Mouse (Mus musculus): ENCODE measurements around the gene Ubl3. TPM values are rescaled to one million over a fixed set of nuclear protein-coding genes. Genes with fewer than 3 reads are reported as not detected.

The Ubl3 gene
- polyA plus RNA-seq, 1 experiment, result 47.2 TPM

- Histone ChIP-seq H3K4me1 (ENCODE audit: control insufficient read depth, insufficient read depth, insufficient read length) (peaks cover 8% of the 10 kb centered on the region; the same call in 1 of the 2 replicates), H3K27me3 (ENCODE audit: control insufficient read depth, insufficient read depth, low read length) (no peaks in the 10 kb centered on the region), H3K36me3 (ENCODE audit: control insufficient read depth, insufficient read depth, low read length) (no peaks in the 10 kb centered on the region), H3K27ac (ENCODE audit: insufficient read depth, low read length) (no peak overlapping the region), H3K4me3 (ENCODE audit: extremely low read depth, insufficient read depth, insufficient read length) (no peak overlapping the region)
- no peak for DNase-seq (ENCODE audit: low read depth in 1 of 2, low spot score in 2 of 2)
- TF ChIP-seq CTCF (IDR thresholded peaks at IDR 0.05; ENCODE audit: extremely low read depth, insufficient read depth, insufficient read length, insufficient replicate concordance), result no peak
- TF ChIP-seq POLR2A (IDR thresholded peaks at IDR 0.05; ENCODE audit: low read depth, low read length), result no peak
- 42% methylated on average over 3 of the region's 3 CpGs for WGBS
These were observed 11.5 kb upstream of the Ubl3 start for GRCm38 (mm10) chr5:148564073-148564472.

GRCm38 (mm10) chr5:148563281-148563680 is 10.7 kb upstream of the Ubl3 start:
- whole genome bisulfite sequencing, result 76% methylated on average over 4 of the region's 4 CpGs
- no peak for DNase-seq (ENCODE audit: low read depth in 1 of 2, low spot score in 2 of 2)
- TF ChIP-seq CTCF (IDR thresholded peaks at IDR 0.05; ENCODE audit: extremely low read depth, insufficient read depth, insufficient read length, insufficient replicate concordance) (no peak), POLR2A (IDR thresholded peaks at IDR 0.05; ENCODE audit: low read depth, low read length) (no peak)
- no peak overlapping the region for H3K27ac ChIP-seq (ENCODE audit: insufficient read depth, low read length)
- H3K27me3 ChIP-seq (ENCODE audit: control insufficient read depth, insufficient read depth, low read length), result no peaks in the 10 kb centered on the region
- H3K4me1 ChIP-seq (ENCODE audit: control insufficient read depth, insufficient read depth, insufficient read length), result peaks cover 8% of the 10 kb centered on the region; the same call in 1 of the 2 replicates
- H3K36me3 ChIP-seq (ENCODE audit: control insufficient read depth, insufficient read depth, low read length), result no peaks in the 10 kb centered on the region
- no peak overlapping the region for H3K4me3 ChIP-seq (ENCODE audit: extremely low read depth, insufficient read depth, insufficient read length)

GRCm38 (mm10) chr5:148562235-148562634 is 9.6 kb upstream of the Ubl3 start:
- no peak for DNase-seq (ENCODE audit: low read depth in 1 of 2, low spot score in 2 of 2)
- no peak overlapping the region for H3K4me3 ChIP-seq (ENCODE audit: extremely low read depth, insufficient read depth, insufficient read length)
- 81% methylated on average over 8 of the region's 8 CpGs for WGBS
- no peaks in the 10 kb centered on the region for H3K36me3 ChIP-seq (ENCODE audit: control insufficient read depth, insufficient read depth, low read length)
- TF ChIP-seq POLR2A (IDR thresholded peaks at IDR 0.05; ENCODE audit: low read depth, low read length), result no peak
- no peak for TF ChIP-seq CTCF (IDR thresholded peaks at IDR 0.05; ENCODE audit: extremely low read depth, insufficient read depth, insufficient read length, insufficient replicate concordance)
- peaks cover 8% of the 10 kb centered on the region; the same call in 1 of the 2 replicates for H3K4me1 ChIP-seq (ENCODE audit: control insufficient read depth, insufficient read depth, insufficient read length)
- H3K27ac ChIP-seq (ENCODE audit: insufficient read depth, low read length), result no peak overlapping the region
- H3K27me3 ChIP-seq (ENCODE audit: control insufficient read depth, insufficient read depth, low read length), result no peaks in the 10 kb centered on the region

DNA sequence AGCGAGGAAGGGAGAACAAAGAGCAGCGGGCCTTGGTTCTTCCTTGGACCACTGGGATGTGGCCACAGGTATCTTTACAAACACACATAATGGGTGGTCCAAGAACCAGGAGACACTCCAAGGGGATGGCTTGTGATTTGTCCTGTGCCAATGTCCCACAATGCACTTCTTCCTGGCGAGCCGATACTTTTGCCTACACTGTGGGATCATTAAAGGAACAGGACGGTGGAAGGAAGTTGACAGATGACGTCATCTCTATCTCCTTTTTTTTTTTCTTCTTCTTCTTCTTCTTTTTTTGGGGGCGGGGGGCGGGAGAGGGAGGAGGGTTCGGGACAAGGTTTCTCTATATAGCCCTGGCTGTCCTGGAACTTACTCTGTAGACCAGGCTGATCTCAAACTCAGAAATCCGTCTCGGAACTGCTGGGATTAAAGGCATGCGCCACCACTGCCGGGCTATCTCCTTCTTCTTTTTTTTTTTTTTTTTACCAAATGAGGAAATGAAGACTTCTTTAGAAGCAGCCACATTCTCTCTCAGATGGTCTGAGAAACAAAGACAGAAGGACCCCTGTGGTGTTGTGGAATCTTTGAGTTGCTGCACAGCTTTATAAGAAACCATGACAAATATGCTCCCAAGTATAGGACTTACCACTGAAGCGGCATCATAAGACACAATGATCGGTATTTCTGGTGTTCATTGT is 6.8 kb upstream of the Ubl3 start:
- 48% methylated on average over 15 of the region's 15 CpGs for WGBS
- TF ChIP-seq CTCF (IDR thresholded peaks at IDR 0.05; ENCODE audit: extremely low read depth, insufficient read depth, insufficient read length, insufficient replicate concordance), result no peak
- no peak for TF ChIP-seq POLR2A (IDR thresholded peaks at IDR 0.05; ENCODE audit: low read depth, low read length)
- Histone ChIP-seq H3K4me1 (ENCODE audit: control insufficient read depth, insufficient read depth, insufficient read length) (peaks cover 4% of the 10 kb centered on the region; the same call in 1 of the 2 replicates), H3K27ac (ENCODE audit: insufficient read depth, low read length) (no peak overlapping the region), H3K4me3 (ENCODE audit: extremely low read depth, insufficient read depth, insufficient read length) (0 out of 2 replicates have a peak overlapping the region, but pooled peaks have one; percentile 22), H3K36me3 (ENCODE audit: control insufficient read depth, insufficient read depth, low read length) (no peaks in the 10 kb centered on the region), H3K27me3 (ENCODE audit: control insufficient read depth, insufficient read depth, low read length) (no peaks in the 10 kb centered on the region)
- no peak for DNase-seq (ENCODE audit: low read depth in 1 of 2, low spot score in 2 of 2)

GRCm38 (mm10) chr5:148558472-148558871 is 5.9 kb upstream of the Ubl3 start:
- Histone ChIP-seq H3K27me3 (ENCODE audit: control insufficient read depth, insufficient read depth, low read length) (no peaks in the 10 kb centered on the region), H3K4me1 (ENCODE audit: control insufficient read depth, insufficient read depth, insufficient read length) (no peaks in the 10 kb centered on the region; the same call in 1 of the 2 replicates), H3K27ac (ENCODE audit: insufficient read depth, low read length) (no peak overlapping the region), H3K4me3 (ENCODE audit: extremely low read depth, insufficient read depth, insufficient read length) (no peak overlapping the region), H3K36me3 (ENCODE audit: control insufficient read depth, insufficient read depth, low read length) (no peaks in the 10 kb centered on the region)
- 92% methylated on average over 6 of the region's 6 CpGs for WGBS
- TF ChIP-seq CTCF (IDR thresholded peaks at IDR 0.05; ENCODE audit: extremely low read depth, insufficient read depth, insufficient read length, insufficient replicate concordance) (no peak), POLR2A (IDR thresholded peaks at IDR 0.05; ENCODE audit: low read depth, low read length) (no peak)
- no peak for DNase-seq (ENCODE audit: low read depth in 1 of 2, low spot score in 2 of 2)

- Histone ChIP-seq H3K27ac (ENCODE audit: insufficient read depth, low read length) (no peak overlapping the region), H3K27me3 (ENCODE audit: control insufficient read depth, insufficient read depth, low read length) (no peaks in the 10 kb centered on the region), H3K4me3 (ENCODE audit: extremely low read depth, insufficient read depth, insufficient read length) (no peak overlapping the region), H3K4me1 (ENCODE audit: control insufficient read depth, insufficient read depth, insufficient read length) (no peaks in the 10 kb centered on the region; the same call in 1 of the 2 replicates), H3K36me3 (ENCODE audit: control insufficient read depth, insufficient read depth, low read length) (no peaks in the 10 kb centered on the region)
- DNase-seq (ENCODE audit: low read depth in 1 of 2, low spot score in 2 of 2), result peak; percentile 22 to 71
- WGBS, result 67% methylated on average over 5 of the region's 5 CpGs
- TF ChIP-seq POLR2A (IDR thresholded peaks at IDR 0.05; ENCODE audit: low read depth, low read length) (no peak), CTCF (IDR thresholded peaks at IDR 0.05; ENCODE audit: extremely low read depth, insufficient read depth, insufficient read length, insufficient replicate concordance) (no peak)
These were observed 3.9 kb upstream of the Ubl3 start for GRCm38 (mm10) chr5:148556509-148556908.

- Histone ChIP-seq H3K27me3 (ENCODE audit: control insufficient read depth, insufficient read depth, low read length) (no peaks in the 10 kb centered on the region), H3K4me3 (ENCODE audit: extremely low read depth, insufficient read depth, insufficient read length) (no peak overlapping the region), H3K36me3 (ENCODE audit: control insufficient read depth, insufficient read depth, low read length) (no peaks in the 10 kb centered on the region), H3K27ac (ENCODE audit: insufficient read depth, low read length) (no peak overlapping the region), H3K4me1 (ENCODE audit: control insufficient read depth, insufficient read depth, insufficient read length) (peaks cover 2% of the 10 kb centered on the region; the same call in 1 of the 2 replicates)
- TF ChIP-seq CTCF (IDR thresholded peaks at IDR 0.05; ENCODE audit: extremely low read depth, insufficient read depth, insufficient read length, insufficient replicate concordance) (no peak), POLR2A (IDR thresholded peaks at IDR 0.05; ENCODE audit: low read depth, low read length) (no peak)
- no peak for DNase-seq (ENCODE audit: low read depth in 1 of 2, low spot score in 2 of 2)
- 87% methylated on average over 10 of the region's 10 CpGs for WGBS
These were observed 2.6 kb upstream of the Ubl3 start for GRCm38 (mm10) chr5:148555156-148555555.
